Mouse (Mus musculus) midbrain, embryonic 15.5 days (tissue): Measurements from ENCODE around the gene Tmem234. TPM values are rescaled to one million over a fixed set of nuclear protein-coding genes. Genes with fewer than 3 reads are reported as not detected.

Source experiments
- ATAC-seq: fragments of 200-750 bp; cut with Nextera tagmentation; replicated peaks from 2 replicates; pipeline ENCODE4 v1.8.0; 2017; ENCODE audit warnings: moderate TSS enrichment
- H3K27ac ChIP-seq: fragments of 300-500 bp; sonication (generic); 2 replicates; pipeline ENCODE4 v1.5.1; 2015; ENCODE audit warnings: mild to moderate bottlenecking, inconsistent platforms
- H3K27me3 ChIP-seq: fragments of 300-500 bp; sonication (generic); replicated peaks from 2 replicates; pipeline ENCODE4 v1.6.1; 2015; ENCODE audit warnings: inconsistent platforms
- H3K36me3 ChIP-seq: fragments of 300-500 bp; sonication (generic); replicated peaks from 2 replicates; pipeline ENCODE4 v1.6.1; 2015; ENCODE audit warnings: inconsistent platforms
- H3K4me1 ChIP-seq: fragments of 300-500 bp; sonication (generic); 2 replicates; pipeline ENCODE4 v1.6.1; 2015; ENCODE audit warnings: inconsistent platforms
- H3K4me2 ChIP-seq: fragments of 300-500 bp; sonication (generic); 2 replicates; pipeline ENCODE4 v1.6.1; 2015; ENCODE audit warnings: inconsistent platforms, mild to moderate bottlenecking, moderate library complexity
- H3K4me3 ChIP-seq: fragments of 300-500 bp; sonication (generic); 2 replicates; pipeline ENCODE4 v1.5.1; 2015; ENCODE audit warnings: mild to moderate bottlenecking, inconsistent platforms
- H3K9ac ChIP-seq: fragments of 300-500 bp; sonication (generic); 2 replicates; pipeline ENCODE4 v1.6.1; 2015; ENCODE audit warnings: mild to moderate bottlenecking, inconsistent platforms
- H3K9me3 ChIP-seq: fragments of 300-500 bp; sonication (generic); 2 replicates; pipeline ENCODE4 v1.6.1; 2016; ENCODE audit warnings: inconsistent platforms
- WGBS: fragments of 180-500 bp; shearing (Covaris S2); methylation state at CpG from one replicate; pipeline ENCODE4 v1.1.7; 2015; ENCODE audit warnings: mixed read lengths; 5-methylcytosine and 5-hydroxymethylcytosine counted together
- polyA plus RNA-seq: library from polyadenylated mRNA; unstranded; fragments of >200 nt; fragmentation: Nextera tagmentation; extraction: Ambion mirVana; gene quantifications from 2 replicates; pipeline ENCODE4 v1.2.1, GENCODE M21; 2015

The Tmem234 gene
- polyA plus RNA-seq, 1 experiment from 2014 or later, result 199 TPM

- Histone ChIP-seq H3K9ac (no peak overlapping the region), H3K36me3 (no peaks in the 10 kb centered on the region), H3K9me3 (no peaks in the 10 kb centered on the region), H3K27ac (no peak overlapping the region), H3K4me3 (no peak overlapping the region), H3K4me2 (no peak overlapping the region), H3K4me1 (no peaks in the 10 kb centered on the region), H3K27me3 (no peaks in the 10 kb centered on the region)
- WGBS, result 93% methylated on average over 6 of the region's 6 CpGs
- no peak for ATAC-seq
Measured at GRCm38 (mm10) chr4:129570028-129570427, 30.4 kb upstream of the Tmem234 start.

GRCm38 (mm10) chr4:129571551-129572084, 28.9 kb upstream of the Tmem234 start:
- H3K27ac ChIP-seq, result no peak overlapping the region
- H3K9ac ChIP-seq, result no peak overlapping the region
- no peaks in the 10 kb centered on the region for H3K4me1 ChIP-seq
- ATAC-seq, result no peak
- H3K4me3 ChIP-seq, result no peak overlapping the region
- no peaks in the 10 kb centered on the region for H3K36me3 ChIP-seq
- H3K4me2 ChIP-seq, result no peak overlapping the region
- H3K9me3 ChIP-seq, result no peaks in the 10 kb centered on the region
- WGBS, result 74% methylated on average over 8 of the region's 8 CpGs
- no peaks in the 10 kb centered on the region for H3K27me3 ChIP-seq

GRCm38 (mm10) chr4:129572236-129573092, 28.0 kb upstream of the Tmem234 start:
- no peak overlapping the region for H3K4me2 ChIP-seq
- H3K4me3 ChIP-seq, result no peak overlapping the region
- no peaks in the 10 kb centered on the region for H3K27me3 ChIP-seq
- no peak overlapping the region for H3K9ac ChIP-seq
- WGBS, result 82% methylated on average over 13 of the region's 13 CpGs
- H3K4me1 ChIP-seq, result peaks cover 6% of the 10 kb centered on the region; the same call in 1 of the 2 replicates
- no peaks in the 10 kb centered on the region for H3K9me3 ChIP-seq
- H3K27ac ChIP-seq, result no peak overlapping the region
- no peak for ATAC-seq
- no peaks in the 10 kb centered on the region for H3K36me3 ChIP-seq

- Histone ChIP-seq H3K27ac (no peak overlapping the region), H3K4me1 (peaks cover 6% of the 10 kb centered on the region; the same call in 1 of the 2 replicates), H3K27me3 (no peaks in the 10 kb centered on the region), H3K4me3 (no peak overlapping the region), H3K9ac (no peak overlapping the region), H3K9me3 (no peaks in the 10 kb centered on the region), H3K4me2 (no peak overlapping the region), H3K36me3 (no peaks in the 10 kb centered on the region)
- no peak for ATAC-seq
- WGBS, result 91% methylated on average over 4 of the region's 4 CpGs
Measured at GRCm38 (mm10) chr4:129573093-129573370, 27.4 kb upstream of the Tmem234 start.

GRCm38 (mm10) chr4:129573430-129573829, 27.0 kb upstream of the Tmem234 start, which contains the start of gene Lck:
Gene Lck (minus strand): TSS chr4:129573641.
- peaks cover 6% of the 10 kb centered on the region; the same call in 1 of the 2 replicates for H3K4me1 ChIP-seq
- 94% methylated on average over 8 of the region's 8 CpGs for WGBS
- no peak within 1 kb of the TSS for H3K4me3 ChIP-seq
- ATAC-seq, result no peak
- H3K9ac ChIP-seq, result no peak within 1 kb of the TSS
- no peaks in the 10 kb centered on the region for H3K36me3 ChIP-seq
- H3K4me2 ChIP-seq, result no peak within 1 kb of the TSS
- no peaks in the 10 kb centered on the region for H3K27me3 ChIP-seq
- no peaks in the 10 kb centered on the region for H3K9me3 ChIP-seq
- no peak within 1 kb of the TSS for H3K27ac ChIP-seq

- Histone ChIP-seq H3K4me3 (no peak overlapping the region), H3K9ac (no peak overlapping the region), H3K27ac (no peak overlapping the region), H3K9me3 (no peaks in the 10 kb centered on the region), H3K4me2 (no peak overlapping the region), H3K4me1 (peaks cover 6% of the 10 kb centered on the region; the same call in 1 of the 2 replicates), H3K27me3 (no peaks in the 10 kb centered on the region), H3K36me3 (no peaks in the 10 kb centered on the region)
- ATAC-seq, result no peak
- 70% methylated on average over 7 of the region's 8 CpGs for WGBS
Measured at GRCm38 (mm10) chr4:129575171-129575844, 25.2 kb upstream of the Tmem234 start.

GRCm38 (mm10) chr4:129576863-129577491, 23.5 kb upstream of the Tmem234 start:
- no peaks in the 10 kb centered on the region for H3K9me3 ChIP-seq
- H3K27ac ChIP-seq, result no peak overlapping the region
- H3K36me3 ChIP-seq, result no peaks in the 10 kb centered on the region
- H3K4me2 ChIP-seq, result peak overlapping the region; percentile 26
- no peak for ATAC-seq
- 24% methylated on average over 21 of the region's 21 CpGs for WGBS
- no peak overlapping the region for H3K4me3 ChIP-seq
- peaks cover 6% of the 10 kb centered on the region; the same call in 1 of the 2 replicates for H3K4me1 ChIP-seq
- no peak overlapping the region for H3K9ac ChIP-seq
- H3K27me3 ChIP-seq, result no peaks in the 10 kb centered on the region

GRCm38 (mm10) chr4:129577688-129578087, 22.8 kb upstream of the Tmem234 start:
- Histone ChIP-seq H3K27me3 (no peaks in the 10 kb centered on the region), H3K4me1 (peaks cover 6% of the 10 kb centered on the region; the same call in 1 of the 2 replicates), H3K9ac (no peak overlapping the region), H3K4me2 (no peak overlapping the region), H3K9me3 (no peaks in the 10 kb centered on the region), H3K27ac (no peak overlapping the region), H3K4me3 (no peak overlapping the region), H3K36me3 (no peaks in the 10 kb centered on the region)
- ATAC-seq, result no peak
- WGBS, result 83% methylated on average over 7 of the region's 7 CpGs

GRCm38 (mm10) chr4:129578466-129578865, 22.0 kb upstream of the Tmem234 start, which contains the start of gene Fam167b:
Gene Fam167b (minus strand): TSS chr4:129578549.
- Histone ChIP-seq H3K4me1 (peaks cover 6% of the 10 kb centered on the region; the same call in 1 of the 2 replicates), H3K36me3 (no peaks in the 10 kb centered on the region), H3K4me3 (no peak within 1 kb of the TSS), H3K4me2 (no peak within 1 kb of the TSS), H3K27me3 (no peaks in the 10 kb centered on the region), H3K9me3 (no peaks in the 10 kb centered on the region), H3K9ac (no peak within 1 kb of the TSS), H3K27ac (no peak within 1 kb of the TSS)
- 90% methylated on average over 5 of the region's 5 CpGs for WGBS
- ATAC-seq, result no peak

GRCm38 (mm10) chr4:129580347-129580746, 20.1 kb upstream of the Tmem234 start:
- Histone ChIP-seq H3K27ac (no peak overlapping the region), H3K4me1 (peaks cover 12% of the 10 kb centered on the region; the same call in 1 of the 2 replicates), H3K36me3 (no peaks in the 10 kb centered on the region), H3K9me3 (no peaks in the 10 kb centered on the region), H3K27me3 (no peaks in the 10 kb centered on the region), H3K9ac (no peak overlapping the region), H3K4me2 (no peak overlapping the region), H3K4me3 (no peak overlapping the region)
- no peak for ATAC-seq
- 76% methylated on average over 7 of the region's 7 CpGs for WGBS

- WGBS, result 78% methylated on average over 1 of the region's 1 CpGs
- no peaks in the 10 kb centered on the region for H3K9me3 ChIP-seq
- H3K4me2 ChIP-seq, result no peak overlapping the region
- H3K36me3 ChIP-seq, result no peaks in the 10 kb centered on the region
- no peak overlapping the region for H3K4me3 ChIP-seq
- no peak overlapping the region for H3K9ac ChIP-seq
- H3K27ac ChIP-seq, result no peak overlapping the region
- no peaks in the 10 kb centered on the region for H3K27me3 ChIP-seq
- H3K4me1 ChIP-seq, result peaks cover 10% of the 10 kb centered on the region; the same call in 1 of the 2 replicates
- ATAC-seq, result no peak
Measured at GRCm38 (mm10) chr4:129582251-129582650, 18.2 kb upstream of the Tmem234 start.

- Histone ChIP-seq H3K9me3 (no peaks in the 10 kb centered on the region), H3K4me1 (peaks cover 8% of the 10 kb centered on the region; the same call in 1 of the 2 replicates), H3K27ac (no peak overlapping the region), H3K4me3 (no peak overlapping the region), H3K27me3 (no peaks in the 10 kb centered on the region), H3K36me3 (no peaks in the 10 kb centered on the region), H3K9ac (no peak overlapping the region), H3K4me2 (peak overlapping the region; percentile 49)
- 79% methylated on average over 1 of the region's 1 CpGs for WGBS
- ATAC-seq, result no peak
Measured at GRCm38 (mm10) chr4:129584370-129584769, 16.1 kb upstream of the Tmem234 start.
